Mouse (Mus musculus) kidney, postnatal 0 days (tissue): ENCODE results near the gene Bicra. TPM values are rescaled to one million over a fixed set of nuclear protein-coding genes. Genes with fewer than 3 reads are reported as not detected.

ENCODE experiments used
- ATAC-seq: fragments of 200-750 bp; cut with Nextera tagmentation; replicated peaks from 2 replicates; pipeline ENCODE4 v1.8.0; 2017; ENCODE audit warnings: low read depth, moderate number of reproducible peaks, moderate TSS enrichment, moderate library complexity; ENCODE audit not compliant: low FRiP score
- DNase-seq: peaks from one replicate; pipeline ENCODE4 v3.0.0-alpha.2; 2016; ENCODE audit warnings: low spot score
- H3K27ac ChIP-seq: fragments of 300-500 bp; sonication (generic); 2 replicates; pipeline ENCODE4 v1.5.1; 2014; ENCODE audit warnings: mild to moderate bottlenecking
- H3K27me3 ChIP-seq: fragments of 300-500 bp; sonication (generic); 2 replicates; pipeline ENCODE4 v1.6.1; 2014; ENCODE audit warnings: low read length, mixed read lengths; ENCODE audit not compliant: insufficient read depth
- H3K36me3 ChIP-seq: fragments of 300-500 bp; sonication (generic); 2 replicates; pipeline ENCODE4 v1.6.1; 2014; ENCODE audit warnings: low read length, mixed read lengths; ENCODE audit not compliant: insufficient read depth
- H3K4me1 ChIP-seq: fragments of 300-500 bp; sonication (generic); replicated peaks from 2 replicates; pipeline ENCODE4 v1.6.1; 2014; ENCODE audit warnings: antibody characterized with exemption, low read length, mixed read lengths; ENCODE audit not compliant: insufficient read depth
- H3K4me2 ChIP-seq: fragments of 300-500 bp; sonication (generic); 2 replicates; pipeline ENCODE4 v1.6.1; 2014; ENCODE audit warnings: mild to moderate bottlenecking, low read length, moderate library complexity, mixed read lengths
- H3K4me3 ChIP-seq: fragments of 300-500 bp; sonication (generic); replicated peaks from 2 replicates; pipeline ENCODE4 v1.5.1; 2014; ENCODE audit warnings: low read depth, low read length
- H3K9ac ChIP-seq: fragments of 300-500 bp; sonication (generic); 2 replicates; pipeline ENCODE4 v1.6.1; 2014; ENCODE audit warnings: low read depth, low read length
- H3K9me3 ChIP-seq: fragments of 300-500 bp; sonication (generic); replicated peaks from 2 replicates; pipeline ENCODE4 v1.6.1; 2016; ENCODE audit warnings: low read length, inconsistent platforms, mixed read lengths
- CTCF ChIP-seq: IDR thresholded peaks from 2 replicates; pipeline ENCODE4 v1.5.1; 2016; ENCODE audit warnings: antibody characterized with exemption, low read depth, mild to moderate bottlenecking, moderate library complexity
- WGBS: fragments of 180-500 bp; shearing (Covaris S2); extraction: QIAGEN DNeasy Blood & Tissue Kit; methylation state at CpG from one replicate; pipeline ENCODE4 v1.1.7; 2014; 5-methylcytosine and 5-hydroxymethylcytosine counted together
- polyA plus RNA-seq: library from polyadenylated mRNA; unstranded; fragments of >200 nt; fragmentation: Nextera tagmentation; extraction: Ambion mirVana; gene quantifications from 2 replicates; pipeline ENCODE4 v1.2.1, GENCODE M21; 2015

Gene Bicra
- polyA plus RNA-seq, 1 experiment from 2014 or later = 3.3 TPM

DNA sequence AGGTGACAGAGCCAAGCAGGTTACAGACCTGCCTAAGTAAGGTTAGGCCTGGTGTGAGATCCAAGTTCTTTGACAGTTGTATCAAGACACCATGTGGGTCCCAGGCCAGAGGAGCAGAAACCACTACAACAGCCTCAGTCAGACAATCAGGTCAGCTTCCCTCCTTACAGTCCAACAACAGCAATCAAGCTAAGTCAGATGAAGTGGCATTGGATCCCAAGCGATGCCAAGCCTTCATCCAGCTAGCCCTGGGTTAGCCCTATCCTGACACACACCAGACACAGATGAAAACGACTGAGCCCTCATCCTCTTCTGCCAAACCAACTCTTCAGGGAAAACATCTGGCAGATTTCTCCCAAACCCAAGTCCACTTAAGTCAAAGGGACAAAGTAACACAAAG lies 2.2 kb downstream of the Bicra start:
- ATAC-seq (no peak), DNase-seq (no peak)
- TF ChIP-seq CTCF = no peak
- Histone ChIP-seq H3K9me3 (no peaks in the 10 kb centered on the region), H3K4me3 (no peak overlapping the region), H3K9ac (no peak overlapping the region), H3K36me3 (no peaks in the 10 kb centered on the region), H3K27me3 (no peaks in the 10 kb centered on the region), H3K27ac (peak overlapping the region; percentile 97), H3K4me2 (peak overlapping the region; percentile 89; the same call in 1 of the 2 replicates), H3K4me1 (peaks cover 40% of the 10 kb centered on the region)
- 51% methylated on average over 2 of the region's 2 CpGs for WGBS

DNA sequence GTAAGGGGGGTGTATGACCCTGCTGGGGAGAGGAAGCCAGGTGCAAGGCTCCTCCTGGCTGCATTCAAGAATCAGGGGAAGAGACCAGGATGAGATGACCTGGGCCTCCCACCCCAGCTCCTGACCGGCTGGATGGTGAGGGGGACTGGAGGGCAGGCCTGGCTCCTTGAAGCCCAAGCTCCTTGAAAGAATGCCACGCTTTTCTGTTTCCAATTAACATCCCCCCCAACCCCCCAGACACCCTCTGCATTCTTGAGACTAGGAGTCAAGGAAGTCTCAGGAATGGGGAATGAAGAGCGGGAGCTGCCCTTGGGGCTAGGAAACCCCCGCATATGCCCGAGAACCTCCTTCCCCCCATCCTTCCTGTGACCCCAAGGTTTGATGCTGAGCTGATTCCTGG lies 3.2 kb downstream of the Bicra start:
- Histone ChIP-seq H3K4me2 (no peak overlapping the region), H3K4me3 (no peak overlapping the region), H3K4me1 (peaks cover 31% of the 10 kb centered on the region), H3K36me3 (no peaks in the 10 kb centered on the region), H3K9ac (0 out of 2 replicates have a peak overlapping the region, but pooled peaks have one; percentile 13), H3K27ac (peak overlapping the region; percentile 47; the same call in 1 of the 2 replicates), H3K27me3 (no peaks in the 10 kb centered on the region), H3K9me3 (no peaks in the 10 kb centered on the region)
- TF ChIP-seq CTCF = no peak
- DNase-seq = no peak
- 31% methylated on average over 5 of the region's 5 CpGs for WGBS
- no peak for ATAC-seq

DNA sequence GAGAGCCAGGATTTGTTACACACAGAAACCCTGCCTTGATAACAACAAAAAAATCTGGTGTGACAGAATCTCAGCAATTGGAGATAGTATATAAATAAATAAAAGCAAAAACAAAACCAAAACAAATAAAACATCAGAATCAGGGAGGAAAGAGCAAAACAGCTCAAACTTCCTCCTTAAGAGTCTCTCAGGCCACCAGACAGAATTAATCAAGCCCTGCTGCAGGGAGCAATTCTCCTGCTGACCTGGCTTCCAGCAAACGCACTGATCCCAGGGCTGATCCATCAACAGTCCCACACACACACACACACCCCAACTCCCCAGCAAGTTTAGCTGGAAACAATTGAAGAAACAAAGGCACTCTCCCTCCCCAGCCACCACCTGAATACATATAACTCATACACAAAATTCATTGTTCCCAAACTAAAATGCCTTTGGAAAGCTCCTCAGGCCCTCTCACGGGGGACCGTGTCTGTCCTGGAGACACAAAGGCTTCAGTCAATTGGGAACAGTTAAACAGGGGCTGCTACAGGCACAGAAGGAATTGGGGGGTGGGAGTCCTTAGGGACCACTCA lies 3.8 kb downstream of the Bicra start:
- H3K27ac ChIP-seq = peak overlapping the region; percentile 32
- H3K4me3 ChIP-seq = no peak overlapping the region
- 43% methylated on average over 3 of the region's 3 CpGs for WGBS
- TF ChIP-seq CTCF = no peak
- H3K4me1 ChIP-seq = peaks cover 25% of the 10 kb centered on the region
- 0 out of 2 replicates have a peak overlapping the region, but pooled peaks have one; percentile 13 for H3K9ac ChIP-seq
- no peaks in the 10 kb centered on the region for H3K27me3 ChIP-seq
- DNase-seq = peak; percentile 48
- H3K4me2 ChIP-seq = peak overlapping the region; percentile 21; the same call in 1 of the 2 replicates
- ATAC-seq = no peak
- H3K36me3 ChIP-seq = no peaks in the 10 kb centered on the region
- H3K9me3 ChIP-seq = no peaks in the 10 kb centered on the region

DNA sequence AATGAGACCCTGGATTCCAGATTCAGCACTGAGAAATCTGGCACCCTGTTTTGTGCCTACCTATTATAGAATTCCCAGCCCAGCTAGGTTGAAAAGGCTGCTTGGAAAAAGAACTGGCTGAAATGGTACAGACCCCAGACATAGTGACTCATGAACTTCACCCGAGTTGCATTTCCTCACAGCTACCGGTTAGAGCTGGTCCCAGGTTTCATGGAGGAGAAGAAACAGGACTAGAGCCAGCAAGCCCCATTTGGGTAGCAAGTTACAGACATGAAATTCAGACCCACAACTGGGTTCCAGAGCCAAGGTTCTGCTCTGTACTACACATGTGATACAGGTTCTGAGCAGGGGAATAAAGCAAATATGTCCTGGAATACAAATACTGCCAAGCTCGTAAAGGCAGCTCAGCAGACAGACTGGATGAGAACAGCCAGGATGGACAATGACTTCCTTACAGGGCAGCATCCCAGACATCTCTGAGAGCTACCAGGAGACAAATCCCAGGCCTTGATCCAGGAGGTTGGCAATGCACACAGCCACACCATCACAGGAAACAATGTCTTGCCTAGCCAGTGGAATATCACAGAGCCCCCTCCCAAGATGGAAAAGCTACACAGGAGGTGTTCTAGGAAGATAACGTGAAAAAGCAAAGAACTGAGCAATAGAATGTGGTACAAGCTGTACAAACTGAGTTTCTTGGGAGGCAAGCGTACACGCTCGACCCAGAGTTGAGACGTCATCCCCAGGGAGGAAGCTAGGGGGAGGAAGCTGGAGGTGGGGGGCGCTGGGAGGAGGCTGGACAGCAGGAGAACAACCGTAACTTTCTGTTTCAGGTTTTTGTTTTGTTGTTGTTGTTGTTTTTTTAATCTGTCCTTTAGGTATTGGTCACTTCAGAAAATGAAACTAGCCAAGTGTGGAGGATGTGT lies 4.6 kb downstream of the Bicra start:
- TF ChIP-seq CTCF = peak; percentile 26
- H3K9me3 ChIP-seq = no peaks in the 10 kb centered on the region
- peak overlapping the region; percentile 32 for H3K27ac ChIP-seq
- no peaks in the 10 kb centered on the region for H3K36me3 ChIP-seq
- H3K27me3 ChIP-seq = no peaks in the 10 kb centered on the region
- no peak for ATAC-seq
- 46% methylated on average over 10 of the region's 10 CpGs for WGBS
- H3K4me1 ChIP-seq = peaks cover 25% of the 10 kb centered on the region
- DNase-seq = no peak
- H3K9ac ChIP-seq = no peak overlapping the region
- H3K4me2 ChIP-seq = peak overlapping the region; percentile 21; the same call in 1 of the 2 replicates
- no peak overlapping the region; the same call in 1 of the 2 replicates for H3K4me3 ChIP-seq

DNA sequence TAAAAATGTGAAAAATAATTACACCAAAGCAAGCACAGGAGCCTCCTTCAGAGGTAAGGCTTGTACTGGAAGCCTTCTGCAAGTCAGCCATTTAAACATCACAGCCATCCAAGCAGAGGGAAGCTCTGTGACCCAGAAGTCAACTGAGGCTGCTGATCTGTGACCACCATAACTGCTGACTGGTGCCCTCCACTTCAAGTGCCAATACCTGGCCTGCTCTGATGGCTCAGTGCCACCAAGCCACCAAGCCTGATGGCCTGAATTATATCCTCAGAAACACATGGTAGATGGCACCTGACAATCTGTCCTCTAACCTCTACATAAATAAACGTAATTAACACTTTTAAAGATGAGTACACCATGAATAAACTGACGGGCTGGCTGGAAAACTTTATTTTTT lies 6.5 kb downstream of the Bicra start:
- no peak; the same call in 1 of the 2 replicates for ATAC-seq
- H3K27me3 ChIP-seq = no peaks in the 10 kb centered on the region
- peaks cover 23% of the 10 kb centered on the region for H3K4me1 ChIP-seq
- no peak for TF ChIP-seq CTCF
- no peaks in the 10 kb centered on the region for H3K9me3 ChIP-seq
- no peak overlapping the region for H3K9ac ChIP-seq
- H3K36me3 ChIP-seq = no peaks in the 10 kb centered on the region
- DNase-seq = no peak
- H3K4me2 ChIP-seq = no peak overlapping the region
- no peak overlapping the region for H3K4me3 ChIP-seq
- WGBS = 68% methylated on average over 2 of the region's 2 CpGs
- H3K27ac ChIP-seq = peak overlapping the region; percentile 1; the same call in 1 of the 2 replicates

DNA sequence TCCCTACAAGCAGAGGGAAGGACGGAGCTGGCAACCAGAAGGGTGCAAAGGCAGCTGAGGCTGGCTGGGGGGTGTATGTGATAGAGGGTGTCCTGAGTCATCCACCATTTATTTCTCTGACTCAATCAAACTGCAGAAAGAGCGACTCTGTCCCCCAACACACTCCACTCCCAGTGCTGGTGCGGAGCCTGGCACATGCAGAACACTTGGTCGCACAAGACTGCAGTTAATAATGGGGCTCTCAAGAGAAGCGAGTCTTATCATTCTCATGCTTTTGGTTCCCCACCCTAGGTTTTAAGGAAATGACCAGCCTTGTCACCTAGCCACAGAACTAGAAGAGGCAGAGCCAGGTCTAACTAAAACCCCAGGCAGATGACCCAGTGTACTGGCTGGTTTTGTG lies 8.4 kb downstream of the Bicra start:
- Histone ChIP-seq H3K27me3 (no peaks in the 10 kb centered on the region), H3K9ac (no peak overlapping the region), H3K4me1 (peaks cover 10% of the 10 kb centered on the region; the same call in 1 of the 2 replicates), H3K27ac (no peak overlapping the region), H3K36me3 (no peaks in the 10 kb centered on the region), H3K4me3 (no peak overlapping the region), H3K9me3 (no peaks in the 10 kb centered on the region), H3K4me2 (no peak overlapping the region)
- no peak for TF ChIP-seq CTCF
- ATAC-seq = no peak
- DNase-seq = no peak
- WGBS = 93% methylated on average over 5 of the region's 5 CpGs
